Mouse (Mus musculus): ENCODE data around the gene Tubgcp6.

Tubgcp6 gene

DNA sequence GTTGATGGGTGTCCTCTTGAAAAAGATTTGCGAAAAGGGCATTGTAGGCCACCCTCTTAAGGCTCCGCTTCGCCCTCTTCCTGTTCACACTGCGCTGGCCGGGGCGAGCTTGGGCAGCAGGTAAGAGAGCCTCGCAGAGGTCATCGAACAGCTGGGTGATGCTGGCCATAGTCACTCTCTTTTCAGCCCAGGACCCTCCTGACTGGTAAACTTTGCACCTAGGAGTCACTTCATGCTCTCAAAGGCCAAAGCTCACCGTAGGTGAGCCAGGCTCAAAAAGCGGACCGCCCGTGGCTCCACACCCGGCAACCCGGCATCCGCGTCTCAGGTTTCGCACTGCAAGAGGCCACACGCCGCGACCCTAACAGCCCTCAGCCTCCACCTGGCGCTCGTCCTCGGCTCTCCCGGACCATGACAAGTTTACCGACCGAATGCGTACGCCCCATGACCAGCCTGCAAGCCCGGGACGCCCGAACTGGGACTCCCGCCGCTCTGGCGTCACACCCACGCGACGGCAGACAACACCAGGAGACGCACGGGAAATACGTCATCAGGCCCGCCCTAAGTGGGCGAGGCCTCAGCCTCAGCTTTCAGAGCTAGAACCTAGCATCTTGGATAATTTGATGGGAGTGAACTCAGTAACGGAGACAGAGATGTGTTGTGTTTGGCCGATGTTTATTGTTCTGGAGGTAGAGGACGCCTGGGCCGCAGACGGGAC is at the start of gene Tubgcp6:
Gene Tubgcp6 (minus strand): TSS at position 464 of the 718 bp plus-strand sequence.
- peak; percentile 92 for DNase-seq (ENCODE audit: low spot score)

DNA sequence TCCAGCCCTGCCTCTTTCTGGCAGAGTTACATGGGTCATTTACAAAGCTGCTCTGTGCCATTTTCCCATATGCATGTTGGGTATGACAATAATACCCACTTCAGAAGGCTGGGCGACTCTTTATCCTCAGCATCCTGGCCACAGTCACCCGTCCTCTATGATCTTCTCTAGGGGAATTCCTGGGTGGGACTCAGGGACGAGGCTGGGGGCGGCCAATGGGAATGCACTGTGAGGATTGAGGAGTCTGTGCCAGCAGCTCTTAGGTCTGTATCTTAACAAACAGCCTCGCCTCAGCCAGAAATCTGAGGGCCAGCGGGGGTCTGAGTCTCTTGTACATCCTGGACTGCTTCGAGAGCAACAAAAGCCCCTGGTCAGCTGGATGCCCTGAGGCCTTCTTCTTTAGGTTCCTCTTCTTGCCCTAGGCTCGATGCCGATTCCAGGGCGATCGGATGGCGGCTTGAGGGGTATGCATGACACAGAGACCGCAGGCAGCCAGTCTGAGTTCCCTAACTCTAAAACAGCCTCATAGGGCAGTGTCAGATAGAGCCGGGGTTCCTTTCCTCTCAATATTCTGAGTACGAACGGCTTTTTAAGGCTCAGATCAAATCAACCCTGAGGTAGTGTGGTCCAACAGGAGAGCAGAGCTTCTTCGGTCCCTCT is 49.5 kb upstream of the Tubgcp6 start:
- DNase-seq (ENCODE audit: low spot score) = no peak

DNA sequence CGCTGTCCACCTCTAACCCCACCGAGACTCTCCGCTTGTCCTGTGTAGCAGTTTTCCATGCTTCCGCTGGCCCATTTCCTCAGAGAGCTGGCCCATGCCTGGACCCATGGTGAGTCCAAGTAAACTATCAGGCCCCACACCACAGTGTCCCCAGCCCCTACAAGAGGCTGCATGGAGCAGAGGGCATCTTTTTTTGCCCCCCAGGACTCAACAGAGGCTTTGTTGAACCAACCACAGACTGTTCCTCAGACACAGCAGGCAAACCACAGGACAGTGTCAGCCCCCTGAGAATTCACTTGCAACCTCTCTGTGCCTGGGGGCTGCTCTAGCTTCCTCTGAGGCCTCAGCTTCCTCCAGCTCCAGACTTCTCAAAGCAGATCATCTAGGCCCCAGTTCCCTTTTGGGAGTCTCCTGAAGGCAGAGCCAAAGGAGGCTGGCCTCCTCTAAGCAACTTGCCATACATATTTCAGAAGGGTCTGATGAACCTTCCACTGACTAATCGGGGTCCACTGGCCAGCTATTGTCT is 48.7 kb upstream of the Tubgcp6 start:
- no peak for DNase-seq (ENCODE audit: low spot score)

DNA sequence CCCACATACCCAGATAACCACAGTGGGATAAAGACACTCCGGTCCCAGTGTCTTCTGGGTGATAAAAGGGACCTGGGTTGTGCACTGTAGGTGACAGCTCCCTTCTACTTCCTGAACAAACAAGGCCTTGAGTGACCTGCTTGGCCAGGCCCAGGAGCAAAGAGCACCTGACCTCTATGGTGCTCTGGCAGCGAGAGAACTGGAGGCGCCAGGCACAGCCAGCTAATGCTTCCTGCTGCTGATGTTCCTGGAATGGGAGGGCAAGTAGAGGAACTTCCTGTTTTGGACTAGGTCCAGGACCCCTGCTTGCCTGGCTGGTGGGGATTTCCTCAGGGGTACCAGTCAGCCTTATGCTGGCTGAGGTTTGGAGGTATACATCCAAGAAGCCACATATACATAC is 47.2 kb upstream of the Tubgcp6 start:
- DNase-seq (ENCODE audit: low spot score) = no peak

DNA sequence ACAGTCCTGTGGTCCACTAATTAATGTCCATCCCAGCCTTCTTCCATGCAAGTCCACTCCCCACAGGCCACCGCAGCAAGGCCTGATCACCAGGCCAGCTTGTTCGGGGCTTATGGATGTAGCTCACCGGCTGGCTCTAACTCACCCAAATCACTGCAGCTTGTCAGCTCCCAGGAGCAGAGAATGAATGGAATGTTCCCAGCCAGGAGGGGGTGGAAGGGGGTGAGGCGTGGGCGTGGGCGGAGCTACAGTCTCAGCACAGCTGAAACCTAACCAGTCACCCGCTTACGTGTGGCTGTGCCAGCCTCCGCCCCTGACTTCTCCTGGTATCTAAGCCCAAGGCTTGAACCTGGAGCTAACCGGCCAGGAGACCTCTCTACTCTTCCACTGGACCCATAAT is 46.5 kb upstream of the Tubgcp6 start:
- DNase-seq (ENCODE audit: low spot score) = peak; percentile 80

DNA sequence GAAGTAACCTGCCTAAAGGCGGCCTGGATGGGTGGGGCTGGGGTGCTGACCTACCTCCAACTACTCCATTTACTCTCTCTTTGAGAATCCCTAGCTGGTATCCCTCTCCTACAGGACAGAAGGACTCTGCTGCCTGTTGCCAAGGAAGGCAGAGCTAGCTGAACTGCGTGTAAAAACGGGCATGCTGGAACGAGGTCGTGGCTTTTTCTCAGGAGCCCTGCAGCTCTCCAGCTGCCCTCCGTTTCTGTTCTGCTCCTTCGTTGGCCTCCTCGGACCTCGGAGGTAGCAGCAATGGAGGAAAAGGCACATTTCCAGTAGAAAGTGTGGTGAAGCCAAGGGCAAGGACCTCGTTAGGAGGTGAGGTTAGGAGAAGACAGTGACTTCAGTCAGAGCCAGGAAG is 46.0 kb upstream of the Tubgcp6 start:
- DNase-seq (ENCODE audit: low spot score) = no peak

DNA sequence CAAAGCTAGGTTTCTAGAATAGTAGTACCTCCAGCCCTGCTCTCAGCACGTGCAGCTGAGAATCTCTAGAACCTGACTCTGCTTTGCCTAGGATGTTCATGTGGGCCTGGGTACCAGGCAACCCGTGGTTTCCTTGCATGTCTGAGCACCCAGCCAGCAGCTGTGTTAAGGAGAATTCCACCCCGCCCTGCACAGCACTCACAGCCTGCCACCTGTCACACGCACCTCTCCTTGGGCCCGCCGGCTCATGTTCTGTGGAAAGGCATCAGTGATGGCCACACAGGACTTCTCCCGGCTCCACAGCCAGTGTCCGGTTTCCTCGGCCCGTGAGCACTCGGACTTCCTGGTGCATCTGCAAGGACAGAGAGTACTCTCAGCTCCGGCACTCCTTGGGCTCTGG is 42.6 kb upstream of the Tubgcp6 start:
- no peak for DNase-seq (ENCODE audit: low spot score)

DNA sequence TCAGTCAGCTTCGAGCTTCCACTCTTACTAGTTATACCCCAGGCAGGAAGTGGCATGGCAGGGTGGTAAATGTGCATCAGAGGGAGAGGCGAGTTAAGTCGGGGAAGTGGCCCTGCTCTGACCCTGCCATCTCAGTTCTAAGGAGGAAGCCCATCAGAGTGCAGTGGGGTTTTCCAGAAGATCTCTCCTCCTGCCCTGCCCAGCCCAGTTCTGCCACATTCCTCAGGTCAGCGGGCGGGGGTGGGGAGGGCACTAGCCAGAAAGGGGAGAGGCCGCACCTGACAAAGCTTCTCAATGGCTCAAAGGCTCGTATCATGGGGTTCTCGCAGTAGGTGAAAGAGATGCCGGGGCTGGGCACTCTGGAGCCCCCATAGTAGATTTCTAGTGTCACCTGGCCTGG is 38.5 kb upstream of the Tubgcp6 start:
- DNase-seq (ENCODE audit: low spot score) = no peak

DNA sequence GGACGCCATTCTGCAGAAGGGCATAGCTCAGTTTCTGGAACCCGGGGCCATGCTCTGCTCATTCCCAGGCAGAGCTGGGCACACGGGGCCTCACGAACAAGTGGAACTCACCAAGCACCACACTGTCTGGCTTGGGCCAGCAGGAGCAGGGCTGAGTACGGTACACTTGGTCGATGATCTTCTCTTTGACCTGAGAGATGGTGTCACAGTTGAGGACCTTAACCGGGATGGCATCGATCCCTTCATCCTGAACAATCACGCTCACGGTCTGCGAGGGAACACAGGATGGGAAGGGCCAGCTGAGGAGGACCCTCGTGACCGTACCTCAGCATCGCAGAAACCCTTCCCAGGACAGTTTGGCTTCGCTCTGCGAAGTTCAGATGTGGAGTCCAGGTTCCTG is 35.6 kb upstream of the Tubgcp6 start:
- DNase-seq (ENCODE audit: low spot score) = no peak

DNA sequence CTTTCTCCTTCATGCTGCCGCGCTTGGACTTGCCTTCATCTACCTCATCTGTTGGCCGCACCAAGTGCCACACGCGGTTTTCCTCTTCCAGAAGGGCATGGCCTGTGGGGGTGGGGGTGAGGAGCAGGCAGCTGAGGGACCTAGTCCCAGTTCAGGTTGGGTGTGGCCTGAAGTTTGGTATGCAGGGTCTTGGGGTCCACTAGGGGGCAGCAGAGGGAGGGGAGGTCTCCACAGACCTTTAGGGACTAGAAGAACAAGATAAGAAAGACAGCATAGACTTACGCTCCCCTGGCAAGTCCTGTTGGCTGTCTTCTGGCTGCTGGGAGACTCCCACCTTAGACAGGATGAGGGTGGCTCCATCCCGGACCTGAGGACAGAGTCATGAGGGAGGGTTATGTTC is 35.0 kb upstream of the Tubgcp6 start:
- DNase-seq (ENCODE audit: low spot score) = peak; percentile 60

DNA sequence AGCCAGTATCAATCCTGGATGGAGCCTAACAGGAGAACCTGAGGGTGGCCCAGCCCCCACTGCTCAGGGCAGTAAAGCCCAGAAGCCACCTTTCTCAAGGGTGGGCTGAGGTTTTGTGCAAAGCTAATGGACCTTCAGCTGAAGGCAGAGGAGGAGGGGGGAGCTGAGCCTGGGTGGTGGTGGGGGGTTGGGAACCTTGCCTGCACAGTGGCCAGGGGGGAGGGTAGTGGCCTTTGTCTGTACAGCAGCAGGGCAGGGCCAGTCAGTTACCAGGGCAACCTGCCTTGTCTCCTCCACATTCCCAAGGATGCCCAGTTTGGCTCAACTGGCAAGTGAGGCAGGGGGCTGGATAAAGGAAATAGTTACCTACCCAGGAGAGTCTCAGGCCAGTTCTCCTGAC is 29.4 kb upstream of the Tubgcp6 start:
- DNase-seq (ENCODE audit: low spot score) = no peak

DNA sequence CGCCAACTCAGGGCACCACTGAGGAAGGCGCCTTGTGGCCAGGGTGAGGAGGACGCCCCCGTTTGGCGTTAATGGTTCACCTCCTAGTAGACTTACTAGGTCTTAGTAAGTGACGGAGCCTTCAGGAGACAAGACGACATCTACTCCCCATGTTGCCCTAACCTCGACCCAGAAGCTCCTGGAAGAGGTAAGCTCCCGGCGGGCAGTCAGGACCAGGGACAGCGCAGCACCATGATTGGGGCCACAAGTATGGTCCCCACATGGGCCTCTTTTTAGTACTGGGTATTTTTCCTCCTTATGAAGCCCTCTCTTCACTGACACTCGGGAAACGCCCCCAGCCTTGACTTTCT is 27.1 kb upstream of the Tubgcp6 start:
- DNase-seq (ENCODE audit: low spot score) = no peak

DNA sequence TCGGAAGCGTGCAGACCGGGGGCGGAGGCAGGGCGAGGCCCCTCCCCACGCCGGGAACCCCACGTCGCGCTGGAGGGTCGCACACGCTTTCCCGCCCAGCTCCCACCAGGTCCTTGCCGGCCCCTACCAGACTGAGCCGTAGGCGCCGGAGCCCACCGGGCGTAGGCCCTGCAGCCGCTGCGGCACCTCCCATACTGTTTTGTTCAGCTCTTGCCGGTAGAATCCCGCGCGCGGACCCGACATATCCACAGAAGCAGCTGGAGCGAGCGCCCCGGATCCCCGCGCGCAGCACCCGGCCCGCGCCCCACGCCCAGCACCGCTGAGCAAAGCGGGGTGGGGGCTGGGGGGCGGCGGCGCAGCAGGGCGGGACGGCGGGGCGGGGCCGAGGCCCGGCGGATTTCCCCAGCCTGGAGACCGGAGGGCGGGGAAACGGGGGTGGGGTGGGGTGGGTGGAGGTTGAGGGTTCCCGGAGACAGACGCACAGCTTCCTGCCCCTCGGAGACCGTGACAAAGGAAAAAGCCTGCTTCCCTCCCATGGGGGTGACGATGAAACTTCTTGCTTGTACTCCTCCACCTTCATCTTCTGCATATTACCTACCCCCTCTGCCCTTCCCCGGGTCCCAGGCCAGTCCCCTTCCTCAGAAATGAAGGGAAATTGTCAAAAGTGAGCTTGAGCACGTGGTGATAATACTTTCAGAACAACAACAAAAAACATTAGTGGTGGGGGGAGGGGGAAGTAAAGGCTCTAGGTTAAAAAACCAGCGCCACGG is 26.5 kb upstream of the Tubgcp6 start, which contains the start of gene Mapk11:
Gene Mapk11 (minus strand): TSS at position 358 of the 770 bp plus-strand sequence.
- DNase-seq (ENCODE audit: low spot score) = no peak

DNA sequence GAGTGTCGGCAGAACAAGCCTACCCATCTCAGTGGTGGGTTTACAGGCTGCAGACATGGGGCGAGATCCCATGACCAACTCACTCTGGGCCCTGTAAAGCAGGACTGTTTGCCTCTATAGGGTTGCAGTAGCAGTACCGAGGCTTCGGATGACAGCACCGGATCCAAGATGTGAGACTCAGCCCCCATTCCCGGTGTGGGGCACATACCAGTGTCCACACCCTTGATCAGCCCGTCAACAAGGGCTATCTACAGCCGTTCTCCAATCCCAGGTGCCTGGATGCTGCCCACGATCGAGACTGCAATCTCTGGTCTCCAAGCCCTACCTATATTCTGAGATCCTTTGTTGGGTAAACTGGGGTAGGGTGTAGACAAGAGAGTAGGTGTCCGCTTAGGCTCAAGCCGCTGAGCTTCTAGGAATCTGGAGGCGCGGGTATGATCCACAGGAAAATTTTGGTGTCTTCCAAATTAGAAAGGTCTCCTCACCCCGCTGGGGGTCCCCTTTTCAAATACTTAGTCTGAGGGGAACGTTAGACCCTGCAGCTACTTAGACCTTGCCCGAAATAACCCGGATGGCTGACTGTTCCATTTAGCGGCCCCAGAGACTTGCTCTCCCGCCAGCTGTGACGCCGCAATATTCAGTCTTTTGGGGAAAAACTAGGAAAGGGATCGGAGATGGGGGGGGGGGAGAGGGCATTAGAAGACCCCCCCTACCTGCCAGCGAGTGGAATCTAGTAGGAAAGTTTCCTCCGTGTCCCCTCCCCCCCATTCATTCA is 25.8 kb upstream of the Tubgcp6 start:
- DNase-seq (ENCODE audit: low spot score) = no peak

DNA sequence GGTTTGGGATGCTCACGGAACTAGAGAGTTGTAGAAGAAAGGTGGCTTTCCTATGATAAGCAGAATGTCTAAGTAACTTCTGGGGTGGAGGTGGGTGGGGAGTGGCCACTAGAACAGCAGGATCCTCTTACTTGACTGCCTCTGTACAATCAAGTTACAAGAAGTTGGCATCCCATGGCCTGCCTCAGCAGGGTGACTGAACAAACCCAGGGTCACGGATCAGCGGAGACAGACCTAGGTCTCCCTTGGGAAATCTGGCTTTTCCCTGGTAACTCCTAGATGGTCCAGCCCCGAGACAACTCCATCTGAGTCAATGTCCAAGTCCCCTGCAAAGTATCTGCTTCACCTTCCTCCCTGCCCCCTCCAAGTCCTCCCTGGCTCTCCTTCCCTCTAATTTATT is 25.0 kb upstream of the Tubgcp6 start:
- no peak for DNase-seq (ENCODE audit: low spot score)

DNA sequence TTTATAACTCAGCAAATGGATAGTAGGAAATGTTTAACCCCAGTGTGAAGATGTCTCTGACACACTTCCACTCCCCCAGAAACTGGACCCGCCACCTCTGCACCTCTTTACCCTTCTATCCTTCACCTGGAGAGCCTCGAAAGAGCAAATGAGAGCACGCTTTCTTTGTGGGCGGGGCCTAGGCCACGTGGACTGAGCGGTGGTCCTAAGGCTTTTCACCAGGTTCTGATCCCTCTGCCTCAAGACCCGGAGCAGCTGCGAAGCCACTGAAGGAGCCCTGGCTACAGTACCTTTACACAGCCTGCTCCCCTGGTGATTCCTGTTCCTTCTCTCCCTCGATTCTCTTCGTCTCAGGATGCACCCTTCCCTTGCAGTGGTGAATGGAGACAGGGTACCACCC is 24.5 kb upstream of the Tubgcp6 start:
- no peak for DNase-seq (ENCODE audit: low spot score)

DNA sequence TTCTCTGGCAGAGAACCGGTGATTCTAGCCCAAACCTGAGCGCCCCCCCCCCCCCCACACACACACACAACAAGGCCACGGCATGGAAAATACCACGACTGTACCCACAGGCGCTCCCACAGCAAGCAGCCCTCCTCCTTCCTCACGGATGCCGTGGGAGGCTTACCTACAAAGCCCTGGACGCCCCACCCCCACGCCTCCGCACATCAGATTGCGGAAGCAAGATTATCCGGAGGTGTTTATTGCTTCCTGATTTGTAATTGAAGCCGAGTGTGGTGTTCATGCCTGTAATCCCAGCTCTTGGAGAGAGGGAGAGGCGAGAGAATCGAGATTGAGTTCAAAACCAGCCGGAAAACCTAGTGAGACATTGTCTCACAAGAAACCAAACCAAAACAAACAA is 24.1 kb upstream of the Tubgcp6 start:
- no peak for DNase-seq (ENCODE audit: low spot score)

DNA sequence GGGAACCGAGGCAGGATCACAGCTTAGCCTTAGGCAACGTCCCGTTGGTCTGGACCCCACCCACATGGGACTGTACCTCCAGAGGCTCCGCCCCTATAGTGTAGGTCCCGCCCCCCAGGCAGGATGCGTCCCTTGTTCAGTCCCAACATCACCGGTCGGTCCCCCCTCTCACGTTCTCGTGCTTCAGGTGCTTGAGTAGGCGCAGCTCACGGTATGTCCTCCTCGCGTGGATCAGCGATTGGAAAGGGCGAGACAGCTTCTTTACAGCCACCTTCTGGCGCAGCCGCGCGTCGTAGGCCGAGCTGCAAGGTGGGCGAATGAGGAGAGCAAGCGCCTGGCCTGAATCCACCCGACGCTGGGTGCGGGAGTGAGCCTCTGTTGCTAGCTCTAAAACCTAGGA is 23.6 kb upstream of the Tubgcp6 start:
- DNase-seq (ENCODE audit: low spot score) = no peak

DNA sequence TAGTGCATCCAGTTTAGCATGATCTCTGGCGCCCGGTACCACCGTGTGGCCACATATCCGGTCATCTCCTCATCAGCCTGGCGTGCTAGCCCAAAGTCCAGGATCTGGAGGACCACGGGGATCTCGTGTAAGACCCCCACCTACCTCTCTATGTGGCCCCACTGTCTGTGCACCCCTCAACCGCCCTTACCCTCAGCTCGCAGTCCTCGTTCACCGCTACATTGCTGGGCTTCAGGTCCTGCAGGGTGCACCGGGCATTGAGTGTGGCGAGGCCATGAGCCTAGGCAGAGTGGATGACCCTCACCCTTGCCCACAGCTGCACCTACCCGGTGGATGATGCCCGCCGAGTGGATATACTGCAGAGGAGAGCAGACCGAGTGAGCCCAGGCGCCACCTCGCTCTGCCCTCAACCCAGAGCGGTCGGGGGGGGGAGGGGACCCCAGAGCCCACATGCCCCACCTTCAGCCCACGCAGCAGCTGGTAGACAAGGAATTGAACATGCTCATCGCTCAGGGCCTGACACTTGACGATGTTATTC is 23.0 kb upstream of the Tubgcp6 start:
- no peak for DNase-seq (ENCODE audit: low spot score)

DNA sequence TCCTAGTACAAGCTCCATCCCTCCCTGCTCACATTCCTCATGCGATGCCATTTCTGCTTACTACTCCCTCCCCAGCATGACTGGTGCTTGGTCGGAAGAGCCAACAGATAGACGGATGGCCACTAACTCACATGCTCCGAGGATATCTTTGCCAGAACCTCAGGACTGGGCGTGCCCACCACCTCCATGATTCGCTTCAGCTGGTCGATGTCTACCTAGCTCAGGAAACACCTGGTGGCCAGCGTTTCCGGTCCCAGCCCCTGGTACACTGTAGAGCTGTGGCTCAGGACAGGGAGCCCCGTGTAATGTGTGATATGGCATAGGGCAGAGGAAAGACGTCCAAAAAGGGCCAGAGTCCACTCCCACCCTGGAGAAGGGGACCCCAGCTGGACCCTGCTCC is 22.1 kb upstream of the Tubgcp6 start:
- DNase-seq (ENCODE audit: low spot score) = no peak

DNA sequence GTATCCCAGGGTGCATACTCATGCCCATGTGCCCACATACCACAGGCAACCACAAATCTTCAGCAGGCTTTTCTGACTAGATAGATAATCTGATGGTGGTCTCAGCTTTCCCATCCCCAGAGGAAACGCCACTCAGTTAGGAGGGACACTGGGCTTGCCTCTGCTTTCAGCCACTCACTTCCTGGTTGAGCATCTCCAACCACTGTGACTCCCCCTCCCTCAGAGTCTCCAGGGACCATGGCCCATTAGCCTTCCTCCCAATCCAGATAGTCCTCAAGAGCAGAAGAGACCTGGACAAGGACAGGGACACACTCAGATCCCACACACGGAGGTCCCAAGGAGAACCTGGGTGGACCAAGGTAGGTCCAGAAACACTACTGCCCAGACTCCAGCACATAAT is 20.2 kb upstream of the Tubgcp6 start:
- DNase-seq (ENCODE audit: low spot score) = no peak

DNA sequence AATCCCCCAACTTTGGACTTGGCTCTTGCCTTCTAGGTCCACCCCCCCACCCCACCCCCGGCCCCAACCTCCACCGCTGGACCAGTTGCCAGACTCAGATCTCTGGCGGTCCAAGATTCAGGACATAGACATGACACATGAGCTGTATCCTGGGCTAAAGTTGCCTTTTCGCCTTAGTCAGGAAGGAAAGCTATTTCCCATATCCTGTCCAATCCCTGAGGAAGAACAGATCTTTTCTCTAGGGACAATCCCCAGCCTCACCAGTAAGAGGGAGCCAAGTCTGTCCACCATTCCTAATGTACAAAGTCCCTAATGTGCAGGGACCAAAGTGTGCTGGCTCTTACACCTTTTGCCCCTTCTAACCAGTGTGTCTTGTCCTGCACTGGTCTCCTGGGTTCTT is 19.0 kb upstream of the Tubgcp6 start:
- no peak for DNase-seq (ENCODE audit: low spot score)

Data from adipocyte (in vitro differentiated cells).